Mouse (Mus musculus) hindbrain, postnatal 0 days (tissue): ENCODE results near the gene Wee1. TPM values are rescaled to one million over a fixed set of nuclear protein-coding genes. Genes with fewer than 3 reads are reported as not detected.
A peak's percentile ranks its signal among the peaks of the same experiment; 100 is the strongest.

Experiments
- ATAC-seq: fragments of 200-750 bp; cut with Nextera tagmentation; 2 replicates; pipeline ENCODE4 v1.8.0; 2017; ENCODE audit warnings: mild to moderate bottlenecking, moderate TSS enrichment, moderate library complexity
- DNase-seq: peaks from one replicate; pipeline ENCODE4 v3.0.0-alpha.2; 2015; ENCODE audit warnings: low spot score
- H3K27ac ChIP-seq: fragments of 300-500 bp; sonication (generic); 2 replicates; pipeline ENCODE4 v1.5.1; 2014; ENCODE audit warnings: mild to moderate bottlenecking
- H3K27me3 ChIP-seq: fragments of 300-500 bp; sonication (generic); 2 replicates; pipeline ENCODE4 v1.6.1; 2014; ENCODE audit warnings: low read length, mixed read lengths; ENCODE audit not compliant: insufficient read depth
- H3K36me3 ChIP-seq: fragments of 300-500 bp; sonication (generic); 2 replicates; pipeline ENCODE4 v1.6.1; 2014; ENCODE audit warnings: low read length, mixed read lengths; ENCODE audit not compliant: insufficient read depth
- H3K4me1 ChIP-seq: fragments of 300-500 bp; sonication (generic); 2 replicates; pipeline ENCODE4 v1.6.1; 2014; ENCODE audit warnings: antibody characterized with exemption, low read length, mixed read lengths; ENCODE audit not compliant: insufficient read depth
- H3K4me2 ChIP-seq: fragments of 300-500 bp; sonication (generic); 2 replicates; pipeline ENCODE4 v1.6.1; 2014; ENCODE audit warnings: low read depth, mild to moderate bottlenecking, low read length, moderate library complexity, mixed read lengths
- H3K4me3 ChIP-seq: fragments of 300-500 bp; sonication (generic); 2 replicates; pipeline ENCODE4 v1.5.1; 2014; ENCODE audit warnings: low read length
- H3K9ac ChIP-seq: fragments of 300-500 bp; sonication (generic); replicated peaks from 2 replicates; pipeline ENCODE4 v1.6.1; 2014; ENCODE audit warnings: mild to moderate bottlenecking, low read length, moderate library complexity, mixed read lengths
- H3K9me3 ChIP-seq: fragments of 300-500 bp; sonication (generic); 2 replicates; pipeline ENCODE4 v1.6.1; 2016; ENCODE audit warnings: low read length, mixed read lengths
- CTCF ChIP-seq: IDR thresholded peaks from 2 replicates; pipeline ENCODE4 v1.5.1; 2016; ENCODE audit warnings: antibody characterized with exemption, control low read depth, low read depth
- WGBS: fragments of 180-500 bp; shearing (Covaris S2); extraction: QIAGEN DNeasy Blood & Tissue Kit; methylation state at CpG from one replicate; pipeline ENCODE4 v1.1.7; 2014; 5-methylcytosine and 5-hydroxymethylcytosine counted together
- polyA plus RNA-seq: library from polyadenylated mRNA; unstranded; fragments of >200 nt; fragmentation: Nextera tagmentation; extraction: Ambion mirVana; gene quantifications from 2 replicates; pipeline ENCODE4 v1.2.1, GENCODE M21; 2015
- total RNA-seq: library from RNA; depleted of rRNA; stranded (reverse); fragments of >200 nt; gene quantifications from 2 replicates; pipeline ENCODE4 v1.2.3, GENCODE M21; 2014

The Wee1 gene
- total and polyA plus RNA-seq, 2 experiments from 2014 or later, result 5.6 to 8.2 TPM

GRCm38 (mm10) chr7:110108967-110109610, 12.8 kb upstream of the Wee1 start:
- WGBS, result 17% methylated on average over 11 of the region's 11 CpGs
- H3K9ac ChIP-seq, result no peak overlapping the region
- no peak overlapping the region for H3K4me3 ChIP-seq
- ATAC-seq (0 out of 2 replicates have a peak, but pooled peaks have one; percentile 43), DNase-seq (peak; percentile 6)
- no peaks in the 10 kb centered on the region for H3K27me3 ChIP-seq
- H3K36me3 ChIP-seq, result no peaks in the 10 kb centered on the region
- no peak for TF ChIP-seq CTCF
- peaks cover 5% of the 10 kb centered on the region; the same call in 1 of the 2 replicates for H3K4me1 ChIP-seq
- peak overlapping the region; percentile 34 for H3K4me2 ChIP-seq
- no peak overlapping the region for H3K27ac ChIP-seq
- no peaks in the 10 kb centered on the region for H3K9me3 ChIP-seq

- Histone ChIP-seq H3K4me2 (no peak overlapping the region), H3K36me3 (no peaks in the 10 kb centered on the region), H3K4me3 (no peak overlapping the region), H3K9ac (no peak overlapping the region), H3K4me1 (peaks cover 5% of the 10 kb centered on the region; the same call in 1 of the 2 replicates), H3K9me3 (no peaks in the 10 kb centered on the region), H3K27ac (no peak overlapping the region), H3K27me3 (no peaks in the 10 kb centered on the region)
- DNase-seq (no peak), ATAC-seq (no peak)
- WGBS, result 34% methylated on average over 4 of the region's 4 CpGs
- TF ChIP-seq CTCF, result no peak
Observed at GRCm38 (mm10) chr7:110110061-110110656, 11.7 kb upstream of the Wee1 start.

DNA sequence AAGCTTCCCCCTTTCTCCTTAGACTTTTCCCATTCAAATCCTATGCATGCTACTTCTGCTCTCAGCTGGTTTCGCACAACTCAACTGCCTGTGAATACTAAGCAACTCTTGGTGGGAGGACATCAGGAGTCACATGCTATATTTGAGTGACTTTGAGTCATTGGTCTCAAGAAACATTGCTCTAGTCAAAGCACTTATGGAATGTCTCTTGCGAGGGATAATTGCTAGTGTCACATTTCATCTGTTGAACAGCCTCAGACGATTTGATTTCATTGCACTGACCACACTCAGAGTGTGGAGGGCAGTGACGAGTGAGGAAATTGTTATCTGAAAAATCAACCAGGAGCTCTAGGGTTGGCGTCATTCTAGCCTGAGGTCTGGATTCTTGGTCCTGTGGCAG, 7.1 kb upstream of the Wee1 start:
- H3K4me3 ChIP-seq, result no peak overlapping the region
- ATAC-seq, result no peak
- 78% methylated on average over 5 of the region's 5 CpGs for WGBS
- H3K27ac ChIP-seq, result no peak overlapping the region
- H3K27me3 ChIP-seq, result no peaks in the 10 kb centered on the region
- H3K4me2 ChIP-seq, result no peak overlapping the region
- H3K4me1 ChIP-seq, result no peaks in the 10 kb centered on the region
- H3K9me3 ChIP-seq, result no peaks in the 10 kb centered on the region
- TF ChIP-seq CTCF, result no peak
- DNase-seq, result no peak
- no peaks in the 10 kb centered on the region for H3K36me3 ChIP-seq
- no peak overlapping the region for H3K9ac ChIP-seq

DNA sequence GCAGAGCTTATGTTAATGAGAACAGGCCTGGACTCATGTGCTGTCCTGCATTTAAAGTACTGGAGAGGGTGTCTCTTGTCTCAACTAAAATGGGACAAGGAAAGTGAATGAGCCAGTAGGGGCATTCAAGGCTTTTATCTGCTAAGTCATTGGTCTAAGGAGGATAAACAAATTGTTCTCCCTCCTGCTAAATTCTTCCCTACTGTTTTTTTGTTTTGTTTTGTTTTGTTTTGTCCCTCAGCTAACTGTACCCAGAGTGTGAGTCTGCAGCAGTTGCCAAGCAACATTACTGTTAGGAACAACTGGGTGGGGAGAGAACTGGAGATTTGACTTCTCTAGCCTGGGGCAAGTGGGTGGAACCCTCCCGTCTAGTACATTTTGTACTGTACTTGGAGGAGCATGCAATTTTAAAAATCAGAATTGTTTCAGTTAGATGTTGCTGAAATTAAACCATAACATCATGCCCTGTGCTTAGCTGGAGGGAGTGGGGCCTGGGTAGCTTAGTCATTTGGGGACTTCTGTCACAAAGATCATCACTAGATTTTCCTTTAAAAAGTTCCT, 5.0 kb upstream of the Wee1 start:
- H3K4me1 ChIP-seq, result no peaks in the 10 kb centered on the region
- no peak overlapping the region for H3K9ac ChIP-seq
- H3K9me3 ChIP-seq, result no peaks in the 10 kb centered on the region
- H3K4me3 ChIP-seq, result no peak overlapping the region
- no peaks in the 10 kb centered on the region for H3K27me3 ChIP-seq
- no peak overlapping the region for H3K4me2 ChIP-seq
- no peak for TF ChIP-seq CTCF
- H3K36me3 ChIP-seq, result no peaks in the 10 kb centered on the region
- DNase-seq (peak; percentile 48), ATAC-seq (peak; percentile 56; the same call in 1 of the 2 replicates)
- WGBS, result 17% methylated on average over 1 of the region's 1 CpGs
- peak overlapping the region; percentile 32; the same call in 1 of the 2 replicates for H3K27ac ChIP-seq

DNA sequence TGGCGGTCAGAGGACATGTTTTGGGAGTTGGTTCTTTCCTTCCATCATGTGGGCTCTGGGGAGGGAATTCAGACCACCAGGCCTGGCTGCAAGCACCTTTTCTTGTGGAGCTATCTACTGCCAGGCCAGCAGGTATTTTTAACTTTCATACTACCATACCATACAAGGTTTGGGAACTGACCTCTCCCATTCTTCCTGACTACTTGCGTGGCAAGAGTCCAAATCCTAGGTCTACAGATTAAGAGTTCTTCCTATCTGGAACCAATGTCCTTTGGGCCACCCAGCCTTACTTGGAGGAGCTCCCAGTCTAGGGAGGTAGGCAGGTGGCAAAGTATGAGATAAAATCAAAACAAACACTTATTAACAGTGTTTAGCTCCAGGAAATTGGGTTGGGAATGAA, 3.4 kb upstream of the Wee1 start:
- H3K27me3 ChIP-seq, result no peaks in the 10 kb centered on the region
- no peak overlapping the region for H3K9ac ChIP-seq
- H3K4me3 ChIP-seq, result no peak overlapping the region
- no peaks in the 10 kb centered on the region for H3K36me3 ChIP-seq
- ATAC-seq (no peak), DNase-seq (no peak)
- no peak overlapping the region for H3K4me2 ChIP-seq
- no peak for TF ChIP-seq CTCF
- H3K9me3 ChIP-seq, result no peaks in the 10 kb centered on the region
- no peak overlapping the region for H3K27ac ChIP-seq
- WGBS, result 85% methylated on average over 2 of the region's 2 CpGs
- H3K4me1 ChIP-seq, result no peaks in the 10 kb centered on the region

- 84% methylated on average over 2 of the region's 2 CpGs for WGBS
- no peak for TF ChIP-seq CTCF
- H3K9me3 ChIP-seq, result no peaks in the 10 kb centered on the region
- H3K27ac ChIP-seq, result no peak overlapping the region
- H3K9ac ChIP-seq, result no peak overlapping the region
- no peaks in the 10 kb centered on the region for H3K36me3 ChIP-seq
- no peak overlapping the region for H3K4me3 ChIP-seq
- no peaks in the 10 kb centered on the region for H3K4me1 ChIP-seq
- no peaks in the 10 kb centered on the region for H3K27me3 ChIP-seq
- ATAC-seq (no peak), DNase-seq (no peak)
- H3K4me2 ChIP-seq, result no peak overlapping the region
Observed at GRCm38 (mm10) chr7:110120157-110120784, 1.6 kb upstream of the Wee1 start.

DNA sequence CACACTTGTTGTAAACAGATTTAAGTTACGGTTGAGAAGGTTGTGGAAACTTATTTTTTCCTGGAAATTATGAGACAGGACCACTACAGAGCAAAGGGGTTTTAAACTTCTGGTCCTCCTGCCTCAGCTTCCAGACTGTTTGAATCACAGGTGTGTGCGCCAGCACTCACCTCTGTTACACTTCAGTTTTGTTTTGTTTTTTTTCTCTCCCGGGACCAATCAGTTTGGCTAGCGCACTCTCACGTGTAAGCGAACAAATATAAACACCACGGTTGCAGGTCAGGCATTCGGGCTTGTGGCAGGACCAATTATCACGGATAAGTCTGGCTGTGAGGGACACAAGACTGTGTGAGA, 707 bp upstream of the Wee1 start:
- Histone ChIP-seq H3K9ac (peak overlapping the region; percentile 64), H3K4me1 (no peaks in the 10 kb centered on the region), H3K27ac (peak overlapping the region; percentile 48; the same call in 1 of the 2 replicates), H3K27me3 (no peaks in the 10 kb centered on the region), H3K9me3 (no peaks in the 10 kb centered on the region), H3K4me3 (peak overlapping the region; percentile 85), H3K4me2 (peak overlapping the region; percentile 92), H3K36me3 (no peaks in the 10 kb centered on the region)
- no peak for DNase-seq
- ATAC-seq, result no peak
- WGBS, result 4% methylated on average over 9 of the region's 9 CpGs
- no peak for TF ChIP-seq CTCF
